Mouse (Mus musculus) liver, adult 2 months (tissue): ENCODE results near the gene Dvl1. TPM values are rescaled to one million over a fixed set of nuclear protein-coding genes. Genes with fewer than 3 reads are reported as not detected.

Source experiments
- DNase-seq: peaks from one replicate; pipeline ENCODE4 v3.0.0-alpha.2; 2011; ENCODE audit warnings: low read depth, low spot score; ENCODE audit errors: extremely low read depth
- H3K27ac ChIP-seq: fragments of 200-500 bp; replicated peaks from 2 replicates; pipeline ENCODE4 v1.5.1; 2012; ENCODE audit warnings: low read depth, mild to moderate bottlenecking, control low read depth, inconsistent platforms, low read length; ENCODE audit not compliant: insufficient read depth
- H3K27me3 ChIP-seq: fragments of 200-500 bp; 2 replicates; pipeline ENCODE4 v1.6.1; 2012; ENCODE audit warnings: mild to moderate bottlenecking, moderate library complexity, low read length, inconsistent platforms; ENCODE audit not compliant: control insufficient read depth, insufficient read depth
- H3K36me3 ChIP-seq: fragments of 200-500 bp; 2 replicates; pipeline ENCODE4 v1.6.1; 2012; ENCODE audit warnings: low read length, inconsistent platforms; ENCODE audit not compliant: control insufficient read depth, insufficient read depth
- H3K4me1 ChIP-seq: fragments of 200-500 bp; 2 replicates; pipeline ENCODE4 v1.6.1; 2011; ENCODE audit warnings: low read length; ENCODE audit not compliant: control insufficient read depth, insufficient read depth
- H3K4me3 ChIP-seq: fragments of 200-500 bp; 2 replicates; pipeline ENCODE4 v1.5.1; 2011; ENCODE audit warnings: low read depth, mild to moderate bottlenecking, control low read depth, low read length, moderate library complexity; ENCODE audit not compliant: insufficient read depth
- H3K79me2 ChIP-seq: fragments of 200-500 bp; 2 replicates; pipeline ENCODE4 v1.6.1; 2012; ENCODE audit warnings: inconsistent platforms, mild to moderate bottlenecking, low read length, moderate library complexity; ENCODE audit not compliant: control insufficient read depth, insufficient read depth
- H3K9ac ChIP-seq: fragments of 200-500 bp; 2 replicates; pipeline ENCODE4 v1.6.1; 2012; ENCODE audit warnings: low read depth, mild to moderate bottlenecking, control low read depth, inconsistent platforms, low read length
- CTCF ChIP-seq: fragments of 200-500 bp; IDR thresholded peaks from 2 replicates; pipeline ENCODE4 v1.5.1; 2011; ENCODE audit warnings: low read depth, low read length, control low read depth
- POLR2A ChIP-seq: fragments of 200-500 bp; IDR thresholded peaks from 2 replicates; pipeline ENCODE4 v1.6.1; 2011; ENCODE audit warnings: low read length, control low read depth; ENCODE audit not compliant: insufficient read depth; ENCODE audit errors: extremely low read depth
- WGBS: fragments of 180-500 bp; shearing (Covaris S2); methylation state at CpG from one replicate; pipeline ENCODE4 v1.1.7; 2018; 5-methylcytosine and 5-hydroxymethylcytosine counted together
- polyA plus RNA-seq: library from polyadenylated mRNA; depleted of rRNA; stranded (reverse); fragments of >200 nt; gene quantifications from 2 replicates; pipeline ENCODE4 v1.2.3, GENCODE M21; 2012
- total RNA-seq: library from RNA; depleted of rRNA; stranded (reverse); fragments of >200 nt; gene quantifications from 2 replicates; pipeline ENCODE4 v1.2.3, GENCODE M21; 2014

Dvl1 gene
- total and polyA plus RNA-seq, 2 experiments, result 40.5 to 162 TPM

- Histone ChIP-seq H3K9ac (no peak overlapping the region), H3K27me3 (no peaks in the 10 kb centered on the region), H3K4me1 (peaks cover 18% of the 10 kb centered on the region), H3K4me3 (no peak overlapping the region), H3K27ac (no peak overlapping the region; the same call in 1 of the 2 replicates), H3K79me2 (peaks cover 8% of the 10 kb centered on the region; the same call in 1 of the 2 replicates), H3K36me3 (no peaks in the 10 kb centered on the region)
- DNase-seq, result peak; percentile 90
- TF ChIP-seq CTCF, result peak; percentile 80
- TF ChIP-seq POLR2A, result no peak
- 13% methylated on average over 2 of the region's 2 CpGs for WGBS
Measured at GRCm38 (mm10) chr4:155833836-155834235, 13.4 kb upstream of the Dvl1 start.

DNA sequence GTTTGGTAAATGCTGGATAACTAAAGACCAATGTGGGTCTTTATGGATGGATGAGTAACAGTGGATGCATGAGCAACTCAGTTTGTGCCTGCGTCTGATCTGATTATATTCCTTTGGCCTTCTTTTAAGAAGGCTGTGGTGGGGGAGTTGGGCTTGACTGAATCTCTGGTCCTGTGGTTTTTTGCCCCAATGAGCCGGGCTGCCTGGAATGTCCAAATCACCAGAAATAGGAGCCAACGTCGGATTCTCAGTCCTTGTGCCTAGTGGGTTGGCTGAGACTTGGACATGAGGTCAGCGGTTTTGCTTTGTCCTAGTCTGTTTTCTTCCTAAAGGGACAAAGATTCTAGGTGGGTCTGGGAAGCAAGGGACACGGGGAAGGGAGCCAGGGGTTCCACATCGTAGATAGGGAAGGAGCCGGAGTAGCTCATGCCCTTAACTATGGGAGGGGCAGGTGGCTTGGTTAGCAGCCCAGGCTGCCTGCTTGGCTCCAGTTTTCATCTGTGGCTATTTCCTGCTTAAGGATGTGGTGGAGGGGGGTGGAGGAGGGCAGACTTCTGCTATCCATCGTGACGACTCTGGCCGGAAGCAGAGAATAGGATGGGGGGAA lies 9.7 kb upstream of the Dvl1 start:
- no peak for DNase-seq
- no peaks in the 10 kb centered on the region for H3K36me3 ChIP-seq

GRCm38 (mm10) chr4:155838187-155839153 lies 8.7 kb upstream of the Dvl1 start:
- H3K27ac ChIP-seq, result peak overlapping the region; percentile 67

More for the DNA sequence above, 9.7 kb upstream of the Dvl1 start:
- Histone ChIP-seq H3K4me1 (peaks cover 18% of the 10 kb centered on the region), H3K4me3 (no peak overlapping the region), H3K27ac (peak overlapping the region; percentile 67), H3K9ac (no peak overlapping the region), H3K27me3 (no peaks in the 10 kb centered on the region), H3K79me2 (no peaks in the 10 kb centered on the region)
- 58% methylated on average over 11 of the region's 11 CpGs for WGBS
- TF ChIP-seq CTCF, result no peak
- no peak for TF ChIP-seq POLR2A

GRCm38 (mm10) chr4:155839483-155839910 lies 7.7 kb upstream of the Dvl1 start, which contains the start of gene Mxra8:
Mxra8 (plus strand) TSS chr4:155839680.
- TF ChIP-seq POLR2A (no peak), CTCF (no peak)
- peaks cover 7% of the 10 kb centered on the region for H3K4me1 ChIP-seq
- no peaks in the 10 kb centered on the region for H3K27me3 ChIP-seq
- H3K36me3 ChIP-seq, result no peaks in the 10 kb centered on the region
- DNase-seq, result peak; percentile 47
- H3K4me3 ChIP-seq, result peak within 1 kb of the TSS; percentile 52
- H3K27ac ChIP-seq, result peak within 1 kb of the TSS; percentile 61
- 45% methylated on average over 16 of the region's 16 CpGs for WGBS
- peak within 1 kb of the TSS; percentile 59 for H3K9ac ChIP-seq
- H3K79me2 ChIP-seq, result no peaks in the 10 kb centered on the region

More at GRCm38 (mm10) chr4:155838187-155839153, 8.7 kb upstream of the Dvl1 start:
- Histone ChIP-seq H3K4me1 (peaks cover 10% of the 10 kb centered on the region), H3K9ac (no peak overlapping the region), H3K79me2 (no peaks in the 10 kb centered on the region), H3K36me3 (no peaks in the 10 kb centered on the region), H3K4me3 (no peak overlapping the region), H3K27me3 (no peaks in the 10 kb centered on the region)
- DNase-seq, result no peak
- TF ChIP-seq POLR2A (no peak), CTCF (no peak)
- WGBS, result 69% methylated on average over 8 of the region's 8 CpGs

DNA sequence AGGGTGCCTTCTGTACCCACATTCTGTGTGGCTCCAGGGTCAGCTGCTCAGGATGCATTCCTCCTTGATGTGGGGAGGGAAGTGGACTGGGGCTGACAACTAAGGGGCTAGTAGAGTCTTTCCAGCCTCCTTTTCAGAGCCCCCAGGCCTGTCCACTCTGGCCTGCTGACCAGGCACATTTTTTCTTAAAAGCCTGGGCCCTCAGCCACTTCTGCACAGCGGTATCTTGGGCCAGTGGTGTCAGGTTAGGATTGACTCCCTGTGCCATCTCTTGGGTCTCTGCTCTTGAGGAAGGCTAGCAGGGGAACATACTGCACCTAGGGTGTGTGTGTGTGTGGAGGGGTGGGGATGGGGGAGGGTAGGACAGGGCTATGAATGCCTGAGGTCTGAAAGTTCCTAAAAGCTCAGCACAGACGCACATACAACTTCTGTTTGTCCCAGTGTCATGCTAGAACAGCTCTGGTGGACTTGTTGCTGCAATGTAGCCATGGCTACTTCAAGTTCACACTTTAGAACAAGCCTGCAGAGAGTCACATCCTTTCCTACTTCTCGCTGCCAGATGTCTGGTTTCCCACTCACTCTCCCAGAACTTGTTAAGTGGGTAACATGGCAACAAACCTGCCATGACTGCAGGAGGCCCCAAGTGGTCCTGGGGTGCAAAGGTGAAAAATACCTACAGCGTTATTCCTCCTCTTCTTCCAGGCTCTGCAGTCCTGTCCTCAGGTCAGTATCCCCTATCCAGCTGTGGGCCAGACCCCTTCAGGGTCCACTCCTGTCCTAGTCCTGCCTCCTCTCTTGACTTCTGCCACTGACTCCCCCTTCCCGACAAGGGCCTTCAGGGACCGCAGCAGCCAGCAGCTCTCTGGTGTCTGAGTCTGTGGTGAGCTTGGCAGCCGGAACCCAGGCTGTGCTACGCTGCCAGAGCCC lies 6.9 kb upstream of the Dvl1 start:
- WGBS, result 33% methylated on average over 8 of the region's 8 CpGs
- Histone ChIP-seq H3K27ac (peak overlapping the region; percentile 5), H3K4me3 (peak overlapping the region; percentile 52), H3K9ac (peak overlapping the region; percentile 59), H3K27me3 (no peaks in the 10 kb centered on the region), H3K36me3 (no peaks in the 10 kb centered on the region), H3K79me2 (no peaks in the 10 kb centered on the region), H3K4me1 (peaks cover 7% of the 10 kb centered on the region)
- TF ChIP-seq CTCF (no peak), POLR2A (no peak)
- no peak for DNase-seq
